Mouse (Mus musculus): ENCODE data around the gene Dctn1.

Gene Dctn1

GRCm38 (mm10) chr6:83237123-83237522, 71.4 kb downstream of the Dctn1 start:
- peak; percentile 25 to 27 for DNase-seq

GRCm38 (mm10) chr6:83244422-83245061, 78.8 kb downstream of the Dctn1 start:
- no peak for DNase-seq

GRCm38 (mm10) chr6:83245134-83245533, 79.4 kb downstream of the Dctn1 start:
- DNase-seq, result peak; percentile 70 to 73

- DNase-seq, result no peak
Measured at GRCm38 (mm10) chr6:83245997-83246396, 80.3 kb downstream of the Dctn1 start.

- DNase-seq, result no peak
Measured at GRCm38 (mm10) chr6:83246750-83247149, 81.0 kb downstream of the Dctn1 start.

GRCm38 (mm10) chr6:83247153-83247552, 81.4 kb downstream of the Dctn1 start:
- no peak for DNase-seq
